Mouse (Mus musculus): ENCODE measurements around the gene Crybg3. TPM values are rescaled to one million over a fixed set of nuclear protein-coding genes. Genes with fewer than 3 reads are reported as not detected.
A peak's percentile ranks its signal among the peaks of the same experiment; 100 is the strongest.

The Crybg3 gene
- polyA plus RNA-seq, 1 experiment = 4.7 TPM

GRCm38 (mm10) chr16:59534349-59534748, 66.4 kb downstream of the Crybg3 start:
- no peaks in the 10 kb centered on the region for H3K4me1 ChIP-seq (ENCODE audit: control insufficient read depth, insufficient read depth, low read length)
- no peaks in the 10 kb centered on the region for H3K36me3 ChIP-seq (ENCODE audit: control insufficient read depth, insufficient read depth, low read length)
- TF ChIP-seq CTCF (conservative IDR thresholded peaks at IDR 0.05; ENCODE audit: insufficient read depth, insufficient read length, low read depth, low read length) (no peak), POLR2A (IDR thresholded peaks at IDR 0.05; ENCODE audit: low read depth, low read length) (no peak)
- H3K27ac ChIP-seq (ENCODE audit: insufficient read depth, low read depth, low read length) = no peak overlapping the region
- DNase-seq = peak; percentile 18
- H3K27me3 ChIP-seq (replicated peaks; ENCODE audit: control insufficient read depth, insufficient read depth, low read length) = no peaks in the 10 kb centered on the region
- no peak overlapping the region for H3K4me3 ChIP-seq (ENCODE audit: insufficient read depth, low read depth, low read length)
- WGBS = 86% methylated on average over 11 of the region's 11 CpGs

GRCm38 (mm10) chr16:59532561-59532960, 68.2 kb downstream of the Crybg3 start:
- DNase-seq = no peak
- no peak for TF ChIP-seq CTCF (conservative IDR thresholded peaks at IDR 0.05; ENCODE audit: insufficient read depth, insufficient read length, low read depth, low read length)
- no peak for TF ChIP-seq POLR2A (IDR thresholded peaks at IDR 0.05; ENCODE audit: low read depth, low read length)
- H3K27me3 ChIP-seq (replicated peaks; ENCODE audit: control insufficient read depth, insufficient read depth, low read length) = no peaks in the 10 kb centered on the region
- H3K4me3 ChIP-seq (ENCODE audit: insufficient read depth, low read depth, low read length) = no peak overlapping the region
- WGBS = 34% methylated on average over 3 of the region's 3 CpGs
- H3K36me3 ChIP-seq (ENCODE audit: control insufficient read depth, insufficient read depth, low read length) = no peaks in the 10 kb centered on the region
- H3K27ac ChIP-seq (ENCODE audit: insufficient read depth, low read depth, low read length) = no peak overlapping the region
- no peaks in the 10 kb centered on the region for H3K4me1 ChIP-seq (ENCODE audit: control insufficient read depth, insufficient read depth, low read length)

GRCm38 (mm10) chr16:59531243-59531642, 69.5 kb downstream of the Crybg3 start:
- Histone ChIP-seq H3K36me3 (ENCODE audit: control insufficient read depth, insufficient read depth, low read length) (no peaks in the 10 kb centered on the region), H3K4me3 (ENCODE audit: insufficient read depth, low read depth, low read length) (no peak overlapping the region), H3K27me3 (replicated peaks; ENCODE audit: control insufficient read depth, insufficient read depth, low read length) (no peaks in the 10 kb centered on the region), H3K4me1 (ENCODE audit: control insufficient read depth, insufficient read depth, low read length) (no peaks in the 10 kb centered on the region), H3K27ac (ENCODE audit: insufficient read depth, low read depth, low read length) (no peak overlapping the region)
- no peak for DNase-seq
- WGBS = 74% methylated on average over 5 of the region's 5 CpGs
- TF ChIP-seq CTCF (conservative IDR thresholded peaks at IDR 0.05; ENCODE audit: insufficient read depth, insufficient read length, low read depth, low read length) = no peak
- no peak for TF ChIP-seq POLR2A (IDR thresholded peaks at IDR 0.05; ENCODE audit: low read depth, low read length)

- WGBS = 76% methylated on average over 13 of the region's 13 CpGs
- no peak overlapping the region for H3K27ac ChIP-seq (ENCODE audit: insufficient read depth, low read depth, low read length)
- H3K4me3 ChIP-seq (ENCODE audit: insufficient read depth, low read depth, low read length) = no peak overlapping the region
- H3K36me3 ChIP-seq (ENCODE audit: control insufficient read depth, insufficient read depth, low read length) = no peaks in the 10 kb centered on the region
- no peak for DNase-seq
- no peak for TF ChIP-seq CTCF (conservative IDR thresholded peaks at IDR 0.05; ENCODE audit: insufficient read depth, insufficient read length, low read depth, low read length)
- TF ChIP-seq POLR2A (IDR thresholded peaks at IDR 0.05; ENCODE audit: low read depth, low read length) = no peak
- H3K4me1 ChIP-seq (ENCODE audit: control insufficient read depth, insufficient read depth, low read length) = no peaks in the 10 kb centered on the region
- no peaks in the 10 kb centered on the region for H3K27me3 ChIP-seq (replicated peaks; ENCODE audit: control insufficient read depth, insufficient read depth, low read length)
Measured at GRCm38 (mm10) chr16:59529570-59529969, 71.2 kb downstream of the Crybg3 start.

DNA sequence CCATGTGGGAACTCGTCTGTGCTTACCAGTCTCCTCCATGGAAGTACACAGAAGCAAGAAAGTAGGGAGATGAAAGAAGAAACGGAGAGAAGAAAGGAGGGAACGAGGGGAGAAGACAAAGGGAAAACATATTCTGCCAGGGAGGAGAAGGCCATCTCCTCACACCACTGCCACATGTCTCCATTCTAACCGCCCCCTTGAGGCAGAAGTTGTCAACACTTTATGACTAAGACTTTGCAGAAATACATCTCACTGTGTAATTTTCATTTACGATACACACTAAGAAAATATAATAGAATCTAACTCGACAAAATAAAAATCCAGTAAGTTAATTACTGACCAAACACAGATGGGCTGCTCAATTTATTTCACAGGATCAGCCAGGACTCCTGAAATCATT, 73.8 kb downstream of the Crybg3 start:
- H3K4me3 ChIP-seq (ENCODE audit: insufficient read depth, low read depth, low read length) = no peak overlapping the region
- no peaks in the 10 kb centered on the region for H3K4me1 ChIP-seq (ENCODE audit: control insufficient read depth, insufficient read depth, low read length)
- WGBS = 85% methylated on average over 6 of the region's 6 CpGs
- no peak overlapping the region for H3K27ac ChIP-seq (ENCODE audit: insufficient read depth, low read depth, low read length)
- TF ChIP-seq CTCF (conservative IDR thresholded peaks at IDR 0.05; ENCODE audit: insufficient read depth, insufficient read length, low read depth, low read length) (no peak), POLR2A (IDR thresholded peaks at IDR 0.05; ENCODE audit: low read depth, low read length) (no peak)
- H3K27me3 ChIP-seq (replicated peaks; ENCODE audit: control insufficient read depth, insufficient read depth, low read length) = no peaks in the 10 kb centered on the region
- DNase-seq = no peak
- H3K36me3 ChIP-seq (ENCODE audit: control insufficient read depth, insufficient read depth, low read length) = no peaks in the 10 kb centered on the region

DNA sequence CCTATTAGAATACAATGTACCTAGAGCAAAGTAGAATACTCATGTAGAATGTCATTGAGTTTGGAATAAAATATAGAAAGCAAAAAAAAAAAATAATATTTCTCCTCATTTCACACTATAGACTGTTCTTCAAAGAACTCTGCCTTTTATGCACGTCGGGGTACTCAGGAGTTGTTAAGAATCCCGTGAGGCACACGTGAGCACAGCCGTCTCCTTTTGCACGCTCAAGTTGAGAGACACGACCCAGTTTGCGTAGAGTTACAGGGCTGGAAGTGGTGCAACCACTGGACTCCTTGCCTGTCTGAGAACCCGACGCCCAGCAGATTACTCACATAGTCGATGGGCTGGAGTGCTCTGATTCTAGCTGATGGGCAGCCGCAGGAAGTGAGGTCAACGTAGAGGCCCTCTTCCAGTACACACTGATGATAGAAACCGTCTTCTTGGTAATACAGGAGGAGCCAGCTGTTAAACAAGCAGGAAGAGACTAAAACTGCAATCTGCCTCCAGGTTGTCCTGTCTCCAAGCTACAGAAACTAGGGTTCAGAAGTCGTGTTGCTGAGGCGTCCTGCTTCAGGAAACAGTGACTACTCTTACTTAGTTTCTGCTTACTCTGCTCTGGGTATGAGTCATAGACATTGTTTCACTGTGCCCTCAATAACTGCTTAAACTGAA, 78.9 kb downstream of the Crybg3 start:
- no peak for TF ChIP-seq CTCF (conservative IDR thresholded peaks at IDR 0.05; ENCODE audit: insufficient read depth, insufficient read length, low read depth, low read length)
- no peak for TF ChIP-seq POLR2A (IDR thresholded peaks at IDR 0.05; ENCODE audit: low read depth, low read length)
- H3K4me3 ChIP-seq (ENCODE audit: insufficient read depth, low read depth, low read length) = no peak overlapping the region
- 79% methylated on average over 16 of the region's 16 CpGs for WGBS
- no peaks in the 10 kb centered on the region for H3K27me3 ChIP-seq (replicated peaks; ENCODE audit: control insufficient read depth, insufficient read depth, low read length)
- no peak for DNase-seq
- no peaks in the 10 kb centered on the region for H3K36me3 ChIP-seq (ENCODE audit: control insufficient read depth, insufficient read depth, low read length)
- no peaks in the 10 kb centered on the region for H3K4me1 ChIP-seq (ENCODE audit: control insufficient read depth, insufficient read depth, low read length)
- no peak overlapping the region for H3K27ac ChIP-seq (ENCODE audit: insufficient read depth, low read depth, low read length)

DNA sequence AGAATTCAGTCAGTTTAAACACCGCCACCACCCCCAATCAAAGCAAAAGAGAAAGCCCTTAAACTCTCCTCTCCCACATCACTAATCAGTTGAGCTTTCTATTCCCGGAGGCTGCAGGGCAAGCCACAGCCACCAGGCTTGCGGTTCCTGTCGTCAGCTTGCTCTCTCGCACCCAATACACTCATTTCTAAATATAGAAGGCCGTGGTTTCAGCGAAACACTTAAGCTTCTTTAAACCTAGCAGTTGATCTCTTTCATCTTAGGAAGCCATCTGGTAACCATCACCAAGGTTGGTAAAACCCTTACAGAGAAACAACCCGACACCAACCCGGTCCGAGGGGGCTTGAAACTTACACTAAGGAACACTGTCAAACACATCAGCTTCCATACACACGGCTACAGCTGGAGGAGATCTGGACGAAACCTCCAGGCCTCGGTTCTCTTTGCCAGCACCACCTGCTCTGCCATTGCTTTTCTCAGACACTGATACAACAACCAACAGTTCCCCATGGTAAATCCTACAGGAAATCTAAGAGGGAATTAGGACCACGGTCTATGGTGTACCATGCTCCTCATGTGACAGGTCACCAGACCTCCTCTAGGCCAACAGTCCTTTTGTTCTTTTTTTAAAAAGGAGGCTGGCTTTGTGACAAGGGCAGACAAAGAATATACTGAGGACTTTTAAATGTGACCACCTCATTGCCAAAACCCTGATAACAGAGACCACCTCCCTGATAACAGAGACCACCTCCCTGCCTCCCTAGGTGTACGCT, 83.1 kb downstream of the Crybg3 start:
- H3K27me3 ChIP-seq (replicated peaks; ENCODE audit: control insufficient read depth, insufficient read depth, low read length) = no peaks in the 10 kb centered on the region
- no peak for DNase-seq
- H3K4me1 ChIP-seq (ENCODE audit: control insufficient read depth, insufficient read depth, low read length) = no peaks in the 10 kb centered on the region
- 75% methylated on average over 15 of the region's 15 CpGs for WGBS
- no peak overlapping the region for H3K27ac ChIP-seq (ENCODE audit: insufficient read depth, low read depth, low read length)
- no peaks in the 10 kb centered on the region for H3K36me3 ChIP-seq (ENCODE audit: control insufficient read depth, insufficient read depth, low read length)
- H3K4me3 ChIP-seq (ENCODE audit: insufficient read depth, low read depth, low read length) = no peak overlapping the region
- TF ChIP-seq POLR2A (IDR thresholded peaks at IDR 0.05; ENCODE audit: low read depth, low read length) = no peak
- no peak for TF ChIP-seq CTCF (conservative IDR thresholded peaks at IDR 0.05; ENCODE audit: insufficient read depth, insufficient read length, low read depth, low read length)

Data from kidney, adult 2 months (tissue).